Mouse (Mus musculus) ES-E14 (cell line): ENCODE measurements around the gene Myt1l.

Source experiments
- CHD2 ChIP-seq: IDR thresholded peaks from 2 replicates; pipeline ENCODE4 v1.6.1; 2014; ENCODE audit warnings: mild to moderate bottlenecking, low read depth, low read length, inconsistent platforms
- MAFK ChIP-seq: IDR thresholded peaks from 2 replicates; pipeline ENCODE4 v1.6.1; 2014; ENCODE audit warnings: mild to moderate bottlenecking, low read depth, low read length, inconsistent platforms; ENCODE audit not compliant: insufficient read depth

GRCm38 (mm10) chr12:29605124-29605523 lies 76.9 kb downstream of the Myt1l start:
- no peak for TF ChIP-seq CHD2
- no peak for TF ChIP-seq MAFK
